Mouse (Mus musculus) layer of hippocampus, adult 18-20 months (tissue): ENCODE measurements at regions not wholly inside any gene's neighbourhood (a gene's known extent, or its start where the extent isn't known, plus 50 kb on each side); places are given as distances from the start of the nearest gene placed in this dataset.

Source experiments
- DNase-seq, 2 experiments: peaks; one replicate each; pipeline ENCODE4 v3.0.0; 2022; ENCODE audit warnings: low spot score in 2 of 2

DNA sequence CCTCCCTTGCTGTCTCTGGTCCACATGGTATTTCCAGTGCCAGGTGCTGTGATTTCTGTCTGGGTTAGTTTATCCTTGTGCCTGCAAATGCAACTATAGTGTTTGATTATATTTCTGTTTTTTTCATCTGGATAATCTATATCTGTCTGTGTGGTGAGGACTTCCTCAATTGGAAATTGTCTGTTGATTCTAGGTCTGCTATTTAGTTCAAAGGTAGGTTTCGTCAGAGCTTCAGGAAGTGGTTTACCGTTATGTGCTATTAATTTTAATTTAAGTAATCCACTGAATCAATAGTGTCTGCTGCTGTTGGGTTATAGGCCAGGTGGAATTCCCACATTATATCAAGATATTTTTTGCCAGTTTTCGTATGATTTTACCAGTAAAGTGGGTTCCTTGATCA lies 2143.9 kb downstream of the 4930444P10Rik start:
- DNase-seq = no peak

DNA sequence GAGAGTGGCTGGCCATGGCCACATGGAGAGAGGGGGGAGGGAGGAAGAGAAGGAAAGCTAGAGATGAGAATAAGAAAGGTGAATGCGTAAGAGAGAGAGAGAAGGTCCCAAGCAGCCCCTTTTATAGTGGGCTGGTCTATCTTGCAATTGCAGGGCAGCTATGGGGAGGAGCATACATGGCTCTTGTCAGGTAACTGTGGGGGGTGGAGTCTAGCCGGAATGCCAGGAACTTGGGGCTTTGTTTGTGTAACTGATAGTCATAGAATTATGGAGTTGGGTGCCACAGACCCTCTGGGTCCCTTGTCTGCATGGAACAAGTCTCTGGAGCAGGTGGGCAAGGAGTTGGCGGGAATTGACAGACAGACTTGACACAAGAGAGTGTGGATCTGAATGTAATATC lies 2151.8 kb downstream of the 4930444P10Rik start:
- no peak for DNase-seq

- no peak for DNase-seq
Measured at GRCm38 (mm10) chr1:13938344-13938743, 2154.8 kb downstream of the 4930444P10Rik start.

DNA sequence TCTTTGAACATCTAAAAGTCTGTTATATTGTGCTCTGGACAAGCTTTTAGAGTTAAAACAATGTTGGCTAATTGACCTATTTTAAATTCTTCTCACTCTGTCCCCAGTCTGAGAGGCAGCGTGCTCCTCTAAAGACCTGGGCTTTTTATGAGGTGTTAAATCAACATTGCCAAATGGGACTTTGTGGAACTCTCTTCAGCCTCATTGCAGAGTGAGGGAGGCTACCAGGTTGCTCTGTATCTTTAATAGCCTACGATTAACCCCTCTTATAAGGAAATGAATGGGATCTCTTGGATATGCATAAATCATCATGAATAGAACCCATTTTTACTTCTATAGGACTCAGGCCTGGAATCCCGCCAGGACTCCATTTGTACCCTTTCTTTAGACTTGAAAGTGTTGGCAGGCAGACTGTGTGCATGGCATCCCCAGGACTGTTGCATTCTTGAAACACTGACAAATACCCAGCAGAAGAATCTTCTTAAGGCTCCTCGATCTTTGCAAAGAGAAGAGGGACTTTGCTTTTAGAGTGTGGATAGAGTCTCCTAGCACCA lies 2157.1 kb downstream of the 4930444P10Rik start:
- DNase-seq = no peak

- DNase-seq = no peak
Measured at GRCm38 (mm10) chr1:13928679-13929078, 2164.4 kb downstream of the 4930444P10Rik start.

DNA sequence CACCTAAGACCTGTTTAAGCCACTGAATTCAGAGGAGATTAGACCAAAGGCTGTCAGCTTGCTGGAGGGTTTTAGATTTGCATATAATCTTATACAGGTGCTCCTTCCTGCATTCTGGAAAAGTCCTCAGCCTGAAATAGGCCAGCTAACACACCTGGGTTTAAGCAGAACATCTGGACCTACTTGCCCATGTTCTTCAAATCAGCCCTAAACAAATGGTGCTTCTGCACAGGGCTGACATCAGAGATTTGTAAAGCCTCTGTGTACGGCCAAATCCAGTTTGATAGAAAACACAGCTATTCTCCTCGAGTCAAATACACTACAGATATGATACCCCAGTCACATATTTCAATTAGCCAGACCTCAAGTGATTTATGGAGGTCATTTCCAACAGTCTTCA lies 2165.2 kb downstream of the 4930444P10Rik start:
- DNase-seq = no peak

DNA sequence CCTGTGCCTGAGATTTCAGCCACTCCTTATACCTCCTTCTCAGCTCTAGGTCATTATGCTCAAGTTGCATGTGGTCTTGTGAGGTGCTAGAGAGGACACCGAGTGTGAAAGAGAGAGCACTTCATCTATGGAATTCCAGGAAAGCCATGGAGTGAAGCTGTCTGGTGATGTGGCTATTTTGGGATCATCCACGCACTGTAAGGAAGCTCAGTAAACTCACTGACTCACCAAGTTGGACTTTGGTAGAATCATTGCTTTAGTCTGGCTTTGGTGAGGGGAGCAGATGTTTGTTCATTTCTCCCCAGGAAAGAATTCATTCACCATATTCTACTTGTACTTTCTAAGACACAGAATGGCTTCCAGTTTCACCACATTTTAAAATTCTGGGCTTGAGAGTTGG lies 2167.1 kb downstream of the 4930444P10Rik start:
- DNase-seq = no peak

- DNase-seq = no peak
Measured at GRCm38 (mm10) chr1:13915216-13915615, 2177.9 kb downstream of the 4930444P10Rik start.

DNA sequence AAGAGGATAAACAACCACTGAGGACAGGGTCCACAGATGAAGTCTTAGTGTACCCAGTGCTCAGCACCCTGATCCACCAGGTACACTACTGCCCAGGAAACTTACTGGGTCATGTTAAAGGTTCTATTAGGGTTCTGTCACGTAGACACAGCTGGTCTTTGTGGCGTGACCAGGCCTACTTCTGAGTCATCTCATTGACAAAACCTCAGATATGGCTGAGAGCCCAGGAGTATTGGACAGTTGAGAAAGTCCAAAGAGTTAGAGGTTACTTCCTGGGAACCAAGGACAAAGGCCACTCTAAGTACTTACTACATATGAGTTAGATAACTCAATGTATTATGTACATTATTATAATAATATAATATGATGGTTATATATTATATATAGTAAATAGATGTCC lies 2214.0 kb downstream of the 4930444P10Rik start:
- no peak for DNase-seq

DNA sequence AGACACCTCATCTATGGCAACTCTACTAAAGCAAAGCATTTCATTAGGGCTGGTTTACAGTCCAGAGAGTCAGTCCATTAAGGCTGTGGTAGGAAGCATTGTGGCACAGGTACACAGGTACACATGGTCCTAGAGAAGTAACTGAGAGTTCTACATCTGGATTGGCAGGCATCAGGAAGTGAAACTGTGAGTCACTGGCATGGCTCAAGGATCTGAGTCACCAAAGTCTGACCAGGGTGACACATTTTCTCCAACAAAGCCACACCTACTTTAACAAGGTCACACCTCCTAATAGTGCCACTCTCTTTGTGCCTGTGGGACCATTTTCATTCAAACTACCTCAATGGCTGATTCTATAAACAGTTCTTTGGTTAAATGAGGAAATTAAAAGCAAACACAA lies 2219.2 kb downstream of the 4930444P10Rik start:
- no peak for DNase-seq

GRCm38 (mm10) chr1:13872536-13872935 lies 2220.6 kb downstream of the 4930444P10Rik start:
- no peak for DNase-seq

DNA sequence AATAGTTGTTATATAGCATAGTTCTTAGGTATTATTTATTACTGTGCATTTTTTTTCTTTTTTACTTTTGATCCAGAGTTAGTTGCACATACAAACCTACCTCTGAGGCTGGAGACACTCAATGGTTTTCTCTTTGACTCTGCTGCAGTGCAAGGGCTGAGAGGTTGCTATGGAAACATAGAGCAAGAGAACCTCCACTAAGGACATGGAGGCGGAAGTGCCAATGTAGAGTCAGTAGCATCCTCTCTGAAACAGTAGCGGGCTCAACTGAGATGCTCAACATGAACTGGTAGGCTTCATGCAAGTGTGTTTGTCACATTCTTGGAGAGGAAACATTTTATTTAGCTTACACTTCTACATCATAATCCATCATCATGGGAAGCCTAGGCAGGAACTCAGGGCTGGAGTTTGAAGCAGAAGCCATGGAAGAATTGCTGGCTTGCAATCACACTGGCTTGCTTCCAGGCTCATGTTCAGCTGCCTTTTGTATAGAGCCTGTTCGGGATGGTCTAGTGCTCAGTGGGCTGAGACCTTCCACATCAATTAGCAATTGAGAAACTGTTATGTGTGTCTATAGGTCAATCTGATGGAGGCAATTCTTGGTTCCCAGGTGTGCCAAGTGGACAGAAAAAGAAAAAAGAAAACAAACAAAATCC lies 2222.4 kb downstream of the 4930444P10Rik start:
- DNase-seq = peak in 1 of 2 experiments; percentile 37

- no peak for DNase-seq
Measured at GRCm38 (mm10) chr1:13865713-13866112, 2227.4 kb downstream of the 4930444P10Rik start.

GRCm38 (mm10) chr1:13863712-13864111 lies 2229.4 kb downstream of the 4930444P10Rik start:
- DNase-seq = no peak

DNA sequence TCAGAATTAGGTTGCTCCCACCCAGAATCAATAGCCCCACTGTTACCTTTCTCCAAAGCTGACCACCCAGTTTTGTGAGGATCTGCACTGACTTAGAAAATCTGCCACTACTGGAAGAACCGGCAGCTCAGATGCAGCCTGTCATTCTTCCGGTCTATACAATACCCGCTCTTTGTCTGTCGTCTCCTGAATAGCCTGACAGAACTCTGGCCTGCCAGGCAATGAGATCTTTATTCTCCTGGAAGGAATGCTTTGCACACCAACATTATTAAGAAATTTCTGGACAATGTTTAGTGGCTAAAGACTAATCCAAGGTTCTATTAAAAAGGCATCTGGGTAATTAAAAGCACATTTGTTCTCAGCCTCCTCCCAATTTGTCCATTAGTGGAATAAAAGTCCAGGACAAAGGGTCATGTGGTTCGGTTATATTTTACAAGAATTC lies 2232.0 kb downstream of the 4930444P10Rik start:
- no peak for DNase-seq

- DNase-seq = no peak
Measured at GRCm38 (mm10) chr1:13860469-13860868, 2232.7 kb downstream of the 4930444P10Rik start.

DNA sequence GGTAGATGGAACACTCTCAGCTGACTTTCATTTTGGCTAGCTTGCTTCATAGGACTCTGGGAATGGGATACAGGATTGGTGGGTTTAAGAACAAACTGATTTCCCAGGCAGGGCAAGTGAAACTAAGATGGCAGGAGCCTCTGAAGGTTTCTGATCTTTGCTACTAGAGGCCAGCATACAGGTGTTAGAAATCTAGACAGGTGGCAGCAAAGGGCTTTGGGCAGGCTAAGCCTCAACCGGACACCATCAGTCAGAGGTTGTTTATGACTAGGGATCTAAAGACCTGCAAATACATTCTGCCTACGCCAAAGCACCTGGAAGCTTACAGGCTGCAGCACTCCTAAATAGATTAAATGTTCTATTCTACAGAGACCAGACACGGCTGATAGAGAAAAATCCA lies 2233.4 kb downstream of the 4930444P10Rik start:
- no peak for DNase-seq

- DNase-seq = no peak
Measured at GRCm38 (mm10) chr1:13858371-13859018, 2234.6 kb downstream of the 4930444P10Rik start.

DNA sequence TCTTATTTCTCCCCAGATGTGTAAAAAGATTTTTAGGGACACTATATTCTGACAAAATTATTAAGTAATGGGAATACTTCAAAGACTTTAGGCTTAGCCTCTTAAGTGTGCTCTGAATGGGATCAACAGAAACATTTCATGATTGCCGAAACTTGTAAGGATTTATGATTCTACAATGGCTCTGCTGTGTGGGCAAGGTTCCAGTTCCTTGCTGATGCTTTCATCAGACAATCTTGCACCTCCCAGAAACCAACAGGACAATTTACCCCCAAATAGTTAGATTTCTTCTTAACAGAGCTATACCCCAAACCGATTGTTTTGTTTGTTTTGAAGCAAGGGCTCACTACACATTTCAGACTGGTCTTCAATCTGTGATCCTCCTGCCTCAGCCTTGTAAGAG lies 2236.1 kb downstream of the 4930444P10Rik start:
- no peak for DNase-seq

- no peak for DNase-seq
Measured at GRCm38 (mm10) chr1:13851144-13851543, 2242.0 kb downstream of the 4930444P10Rik start.

GRCm38 (mm10) chr1:13849071-13849470 lies 2244.1 kb downstream of the 4930444P10Rik start:
- DNase-seq = no peak

GRCm38 (mm10) chr1:13846336-13846865 lies 2246.7 kb downstream of the 4930444P10Rik start:
- no peak for DNase-seq

GRCm38 (mm10) chr1:13840309-13840622 lies 2252.9 kb downstream of the 4930444P10Rik start:
- no peak for DNase-seq
